Mouse (Mus musculus) forebrain, embryonic 11.5 days (tissue): ENCODE measurements around the gene Nup133. TPM values are rescaled to one million over a fixed set of nuclear protein-coding genes. Genes with fewer than 3 reads are reported as not detected.

ENCODE experiments used
- ATAC-seq: fragments of 200-750 bp; cut with Nextera tagmentation; replicated peaks from 2 replicates; pipeline ENCODE4 v1.8.0; 2017; ENCODE audit warnings: moderate TSS enrichment; ENCODE audit not compliant: low FRiP score
- DNase-seq: peaks from one replicate; pipeline ENCODE4 v3.0.0-alpha.2; 2017; ENCODE audit warnings: low spot score
- H3K27ac ChIP-seq: fragments of 300-500 bp; sonication (generic); 2 replicates; pipeline ENCODE4 v1.5.1; 2014; ENCODE audit warnings: low read depth, low read length
- H3K27me3 ChIP-seq: fragments of 300-500 bp; sonication (generic); 2 replicates; pipeline ENCODE4 v1.6.1; 2014; ENCODE audit warnings: mild to moderate bottlenecking, low read length, mixed read lengths; ENCODE audit not compliant: control insufficient read depth, insufficient read depth
- H3K36me3 ChIP-seq: fragments of 300-500 bp; sonication (generic); 2 replicates; pipeline ENCODE4 v1.6.1; 2014; ENCODE audit warnings: mild to moderate bottlenecking, low read length, moderate library complexity, mixed read lengths; ENCODE audit not compliant: control insufficient read depth, insufficient read depth
- H3K4me1 ChIP-seq: fragments of 300-500 bp; sonication (generic); replicated peaks from 2 replicates; pipeline ENCODE4 v1.6.1; 2014; ENCODE audit warnings: low read length, mixed read lengths; ENCODE audit not compliant: control insufficient read depth, insufficient read depth
- H3K4me2 ChIP-seq: fragments of 300-500 bp; sonication (generic); 2 replicates; pipeline ENCODE4 v1.6.1; 2014; ENCODE audit warnings: low read depth, mild to moderate bottlenecking, low read length, moderate library complexity, mixed read lengths; ENCODE audit not compliant: severe bottlenecking
- H3K4me3 ChIP-seq: fragments of 300-500 bp; sonication (generic); 2 replicates; pipeline ENCODE4 v1.5.1; 2014; ENCODE audit warnings: low read depth, low read length
- H3K9ac ChIP-seq: fragments of 300-500 bp; sonication (generic); 2 replicates; pipeline ENCODE4 v1.6.1; 2014; ENCODE audit warnings: low read length
- H3K9me3 ChIP-seq: fragments of 300-500 bp; sonication (generic); 2 replicates; pipeline ENCODE4 v1.6.1; 2016; ENCODE audit warnings: low read length, mixed read lengths; ENCODE audit not compliant: control insufficient read depth
- WGBS: fragments of 180-500 bp; shearing (Covaris S2); extraction: QIAGEN DNeasy Blood & Tissue Kit; methylation state at CpG from one replicate; pipeline ENCODE4 v1.1.7; 2014; 5-methylcytosine and 5-hydroxymethylcytosine counted together
- polyA plus RNA-seq: library from polyadenylated mRNA; unstranded; fragments of >200 nt; fragmentation: Nextera tagmentation; extraction: Ambion mirVana; gene quantifications from 2 replicates; pipeline ENCODE4 v1.2.1, GENCODE M21; 2014

Nup133 gene
- polyA plus RNA-seq, 1 experiment from 2014 or later, result 60.6 TPM

DNA sequence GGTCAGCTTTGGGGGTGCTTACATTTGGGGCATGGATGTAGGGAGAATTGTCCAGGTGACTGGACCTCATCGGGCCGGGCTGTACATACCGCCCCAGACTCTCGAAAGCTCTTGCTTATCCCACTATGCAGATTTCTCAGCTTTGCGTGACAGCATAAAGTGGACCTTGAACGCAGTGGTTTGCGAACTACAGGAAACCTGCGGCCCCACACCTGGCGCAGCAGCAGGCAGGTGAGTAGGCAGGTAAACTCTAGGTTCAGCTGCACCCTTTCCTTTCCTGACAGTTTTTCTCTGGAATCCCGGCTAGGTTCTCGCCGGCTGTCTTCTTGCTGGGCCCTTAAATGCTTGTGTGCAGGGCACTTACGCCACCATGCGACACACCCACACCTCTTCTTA is 52.7 kb downstream of the Nup133 start:
- no peaks in the 10 kb centered on the region for H3K9me3 ChIP-seq
- peaks cover 41% of the 10 kb centered on the region for H3K27me3 ChIP-seq
- no peak overlapping the region for H3K27ac ChIP-seq
- no peak overlapping the region for H3K4me3 ChIP-seq
- ATAC-seq (no peak), DNase-seq (no peak)
- H3K36me3 ChIP-seq, result no peaks in the 10 kb centered on the region
- H3K4me2 ChIP-seq, result no peak overlapping the region
- no peak overlapping the region for H3K9ac ChIP-seq
- peaks cover 2% of the 10 kb centered on the region; the same call in 1 of the 2 replicates for H3K4me1 ChIP-seq
- 66% methylated on average over 14 of the region's 14 CpGs for WGBS

DNA sequence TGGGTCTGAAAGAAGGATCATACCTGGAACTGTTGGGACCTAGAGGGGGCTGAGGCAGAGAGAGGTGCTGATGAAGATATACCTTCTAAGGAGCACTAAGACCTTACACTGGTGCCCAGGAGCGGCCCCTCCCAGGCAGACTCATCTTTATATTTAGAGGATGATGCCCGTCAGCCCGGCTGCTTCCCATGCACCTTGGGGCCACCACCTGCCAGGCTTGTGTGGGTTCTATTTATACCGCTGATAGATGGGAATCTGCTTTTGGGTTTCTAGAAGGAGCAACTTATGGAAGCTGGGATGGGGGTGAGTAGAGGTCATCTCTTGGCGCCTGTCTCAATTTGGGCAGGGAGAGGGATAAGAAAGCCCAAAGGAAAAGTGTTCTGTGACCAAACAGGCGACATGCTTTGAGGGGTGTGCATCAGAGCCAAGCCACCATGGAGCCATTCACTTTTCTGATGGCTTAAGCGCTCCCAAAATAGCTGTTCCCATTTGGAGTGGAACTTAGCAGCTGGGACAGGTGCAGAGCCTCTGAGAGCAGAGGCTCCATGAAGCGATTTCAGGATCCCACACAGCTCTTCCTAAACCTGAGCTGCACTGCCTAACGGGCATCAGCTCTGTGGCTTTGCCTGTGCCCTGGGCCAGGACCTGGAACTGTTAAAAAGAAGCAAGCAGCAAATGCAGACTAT is 53.2 kb downstream of the Nup133 start:
- H3K4me1 ChIP-seq, result peaks cover 3% of the 10 kb centered on the region; the same call in 1 of the 2 replicates
- H3K9ac ChIP-seq, result no peak overlapping the region
- H3K9me3 ChIP-seq, result no peaks in the 10 kb centered on the region
- no peak overlapping the region for H3K27ac ChIP-seq
- H3K27me3 ChIP-seq, result peaks cover 46% of the 10 kb centered on the region
- ATAC-seq (no peak), DNase-seq (no peak)
- 73% methylated on average over 9 of the region's 9 CpGs for WGBS
- H3K4me2 ChIP-seq, result no peak overlapping the region
- no peak overlapping the region for H3K4me3 ChIP-seq
- no peaks in the 10 kb centered on the region for H3K36me3 ChIP-seq

DNA sequence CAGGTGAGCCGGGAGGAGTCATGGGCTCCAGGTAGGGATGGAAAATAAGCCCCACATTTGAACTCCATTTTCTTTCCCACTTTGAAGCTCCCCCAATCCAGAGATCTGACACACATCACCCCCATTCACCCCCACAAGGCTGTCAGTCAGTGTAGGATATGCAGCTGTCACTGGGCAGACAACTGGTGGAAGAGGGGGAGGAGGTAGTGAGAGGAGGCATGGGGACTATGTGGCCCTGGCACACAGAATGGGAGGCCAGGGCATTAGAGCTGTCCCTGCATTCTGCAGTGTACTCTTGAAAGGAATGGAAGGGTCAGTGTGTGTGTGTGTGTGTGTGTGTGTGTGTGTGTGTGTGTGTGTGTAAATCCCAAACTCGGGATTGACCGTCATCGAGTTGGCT is 53.8 kb downstream of the Nup133 start:
- H3K4me3 ChIP-seq, result no peak overlapping the region
- ATAC-seq (no peak), DNase-seq (no peak)
- H3K4me2 ChIP-seq, result no peak overlapping the region
- H3K27me3 ChIP-seq, result peaks cover 49% of the 10 kb centered on the region
- H3K9me3 ChIP-seq, result no peaks in the 10 kb centered on the region
- H3K9ac ChIP-seq, result no peak overlapping the region
- H3K36me3 ChIP-seq, result no peaks in the 10 kb centered on the region
- H3K4me1 ChIP-seq, result peaks cover 3% of the 10 kb centered on the region; the same call in 1 of the 2 replicates
- WGBS, result 68% methylated on average over 4 of the region's 4 CpGs
- H3K27ac ChIP-seq, result no peak overlapping the region

GRCm38 (mm10) chr8:123894502-123895097 is 54.5 kb downstream of the Nup133 start, which contains the start of gene Acta1:
Gene Acta1, minus strand, starts transcription at chr8:123894751.
- no peaks in the 10 kb centered on the region for H3K9me3 ChIP-seq
- H3K4me2 ChIP-seq, result no peak within 1 kb of the TSS
- no peaks in the 10 kb centered on the region for H3K36me3 ChIP-seq
- no peak within 1 kb of the TSS for H3K27ac ChIP-seq
- DNase-seq, result no peak
- H3K4me3 ChIP-seq, result no peak within 1 kb of the TSS
- H3K4me1 ChIP-seq, result peaks cover 3% of the 10 kb centered on the region; the same call in 1 of the 2 replicates
- no peak for ATAC-seq
- WGBS, result 22% methylated on average over 15 of the region's 15 CpGs
- H3K9ac ChIP-seq, result no peak within 1 kb of the TSS
- peaks cover 53% of the 10 kb centered on the region for H3K27me3 ChIP-seq

- Histone ChIP-seq H3K4me2 (no peak overlapping the region), H3K27me3 (peaks cover 53% of the 10 kb centered on the region), H3K9me3 (no peaks in the 10 kb centered on the region), H3K4me3 (no peak overlapping the region), H3K4me1 (peaks cover 3% of the 10 kb centered on the region; the same call in 1 of the 2 replicates), H3K27ac (no peak overlapping the region), H3K36me3 (no peaks in the 10 kb centered on the region), H3K9ac (no peak overlapping the region)
- DNase-seq, result no peak
- ATAC-seq, result no peak
- WGBS, result 77% methylated on average over 11 of the region's 11 CpGs
Measured at GRCm38 (mm10) chr8:123893413-123893812, 55.7 kb downstream of the Nup133 start.

GRCm38 (mm10) chr8:123892586-123893155 is 56.4 kb downstream of the Nup133 start:
- H3K4me1 ChIP-seq, result peaks cover 3% of the 10 kb centered on the region; the same call in 1 of the 2 replicates
- no peak for DNase-seq
- peak overlapping the region; percentile 47 for H3K4me2 ChIP-seq
- H3K4me3 ChIP-seq, result peak overlapping the region; percentile 31
- H3K9me3 ChIP-seq, result no peaks in the 10 kb centered on the region
- H3K27ac ChIP-seq, result no peak overlapping the region
- 9% methylated on average over 30 of the region's 30 CpGs for WGBS
- ATAC-seq, result no peak
- H3K27me3 ChIP-seq, result peaks cover 53% of the 10 kb centered on the region
- no peaks in the 10 kb centered on the region for H3K36me3 ChIP-seq
- H3K9ac ChIP-seq, result no peak overlapping the region

DNA sequence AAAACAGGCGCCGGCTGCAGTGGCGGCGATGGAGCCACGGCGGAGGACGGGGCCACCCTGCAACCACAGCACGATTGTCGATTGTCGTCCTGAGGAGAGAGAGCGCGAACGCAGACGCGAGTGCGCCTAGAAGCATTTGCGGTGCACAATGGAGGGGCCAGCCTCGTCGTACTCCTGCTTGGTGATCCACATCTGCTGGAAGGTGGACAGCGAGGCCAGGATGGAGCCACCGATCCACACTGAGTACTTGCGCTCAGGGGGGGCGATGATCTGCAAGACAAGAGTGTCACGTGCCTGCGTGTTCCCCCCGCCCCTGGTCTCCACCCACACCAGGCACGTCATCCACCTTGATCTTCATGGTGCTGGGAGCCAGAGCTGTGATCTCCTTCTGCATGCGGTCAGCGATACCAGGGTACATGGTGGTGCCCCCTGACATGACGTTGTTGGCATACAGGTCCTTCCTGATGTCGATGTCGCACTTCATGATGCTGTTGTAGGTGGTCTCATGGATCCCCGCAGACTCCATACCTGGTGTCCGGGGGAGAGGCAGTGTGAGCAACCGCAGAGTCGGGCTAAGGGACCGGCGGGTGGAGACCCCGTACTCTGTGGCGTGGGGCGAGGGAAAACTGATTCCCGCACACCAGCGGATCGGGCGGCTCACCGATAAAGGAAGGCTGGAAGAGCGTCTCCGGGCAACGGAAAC is 57.0 kb downstream of the Nup133 start:
- Histone ChIP-seq H3K27ac (no peak overlapping the region), H3K9ac (peak overlapping the region; percentile 9; the same call in 1 of the 2 replicates), H3K4me1 (peaks cover 3% of the 10 kb centered on the region; the same call in 1 of the 2 replicates), H3K36me3 (no peaks in the 10 kb centered on the region), H3K4me2 (peak overlapping the region; percentile 47), H3K4me3 (peak overlapping the region; percentile 31), H3K9me3 (no peaks in the 10 kb centered on the region), H3K27me3 (peaks cover 53% of the 10 kb centered on the region)
- DNase-seq, result peak; percentile 61
- under 1% methylated on average over 49 of the region's 49 CpGs for WGBS
- ATAC-seq, result 0 out of 2 replicates have a peak, but pooled peaks have one; percentile 24

- peaks cover 3% of the 10 kb centered on the region; the same call in 1 of the 2 replicates for H3K4me1 ChIP-seq
- DNase-seq, result peak; percentile 80
- WGBS, result under 1% methylated on average over 11 of the region's 11 CpGs
- ATAC-seq, result no peak
- no peaks in the 10 kb centered on the region for H3K9me3 ChIP-seq
- H3K27me3 ChIP-seq, result peaks cover 53% of the 10 kb centered on the region
- H3K4me3 ChIP-seq, result peak overlapping the region; percentile 31; the same call in 1 of the 2 replicates
- no peak overlapping the region for H3K9ac ChIP-seq
- peak overlapping the region; percentile 47 for H3K4me2 ChIP-seq
- H3K36me3 ChIP-seq, result no peaks in the 10 kb centered on the region
- no peak overlapping the region for H3K27ac ChIP-seq
Measured at GRCm38 (mm10) chr8:123891271-123891670, 57.8 kb downstream of the Nup133 start.
